Mouse (Mus musculus): ENCODE results near the gene Pold3.

GRCm38 (mm10) chr7:100077071-100077470 lies 44.3 kb downstream of the Pold3 start:
- no peak for TF ChIP-seq MAX (IDR thresholded peaks at IDR 0.05)
- no peak for TF ChIP-seq MYOG (IDR thresholded peaks at IDR 0.05; ENCODE audit: control insufficient read depth, extremely low read depth, insufficient read length)
- TF ChIP-seq CTCF (IDR thresholded peaks at IDR 0.05; ENCODE audit: control insufficient read depth, insufficient read depth, insufficient read length), result no peak
- no peak for TF ChIP-seq FOSL1 (IDR thresholded peaks at IDR 0.05; ENCODE audit: insufficient read depth, low read length, poor library complexity, severe bottlenecking)
- TF ChIP-seq CEBPB (IDR thresholded peaks at IDR 0.05; ENCODE audit: low read depth), result no peak
- no peak for TF ChIP-seq USF1 (IDR thresholded peaks at IDR 0.05; ENCODE audit: low read depth)
- TF ChIP-seq MYOD1 (IDR thresholded peaks at IDR 0.05; ENCODE audit: control insufficient read depth, insufficient read length, low read depth), result no peak

Data from C2C12 (cell line).